8 mouse cellular contexts compared by ENCODE assay signal in the genomic region with DNA sequence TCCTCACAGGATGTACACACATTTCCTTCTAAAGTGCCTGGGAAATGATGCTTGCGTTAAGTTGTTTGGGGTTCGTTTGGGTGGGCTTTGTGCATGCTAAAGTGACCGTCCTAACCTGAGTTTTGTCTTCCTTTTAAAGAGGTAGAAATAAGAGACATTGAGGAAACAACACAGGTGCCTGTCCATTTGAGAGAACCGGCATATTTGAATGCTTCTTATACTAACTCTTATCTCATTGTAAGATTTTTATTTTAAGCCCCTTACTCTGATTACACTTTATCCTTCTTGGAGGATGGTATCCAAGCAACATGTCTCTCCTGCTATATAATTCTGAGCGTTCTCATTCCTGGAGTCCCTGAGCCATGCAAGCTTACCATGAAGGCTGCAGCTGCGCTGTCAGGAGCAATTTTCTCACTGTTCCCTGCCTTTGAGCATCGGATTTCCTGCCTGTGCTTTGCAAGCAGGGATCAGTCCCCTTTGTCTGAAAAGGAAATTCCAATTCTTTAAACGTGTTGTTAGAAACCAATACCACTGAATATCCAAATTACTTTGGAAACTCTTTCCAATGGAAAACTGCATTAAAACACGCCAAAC. TPM values are rescaled to one million over a fixed set of nuclear protein-coding genes. Genes with fewer than 3 reads are reported as not detected.
DNase-seq lines count a peak whose midpoint lies in the region; ATAC-seq and TF ChIP-seq lines count a peak whose summit lies in the region.

No protein-coding gene starts in this region.

- H3K27ac ChIP-seq in forebrain, postnatal 0 days (ENCODE audit: low read depth, low read length) = peak overlapping the region; percentile 74
- H3K27ac ChIP-seq in liver, postnatal 0 days (ENCODE audit: low read depth) = peak overlapping the region; percentile 83

- peaks cover 71% of the 10 kb centered on the region for H3K4me1 ChIP-seq in E14TG2a.4 (replicated peaks; ENCODE audit: low read depth, low read length)
- peaks cover 6% of the 10 kb centered on the region; the same call in 1 of the 2 replicates for H3K4me1 ChIP-seq in forebrain, postnatal 0 days (ENCODE audit: insufficient read depth)
- peaks cover 20% of the 10 kb centered on the region for H3K4me1 ChIP-seq in liver, postnatal 0 days (ENCODE audit: insufficient read depth)

- no peak for TF ChIP-seq CTCF in E14TG2a.4 (conservative IDR thresholded peaks at IDR 0.05; ENCODE audit: low read length)
- TF ChIP-seq CTCF in forebrain, postnatal 0 days (IDR thresholded peaks at IDR 0.05; ENCODE audit: low read depth) = no peak
- TF ChIP-seq CTCF in liver, postnatal 0 days (IDR thresholded peaks at IDR 0.05; ENCODE audit: low read depth) = no peak

- H3K27me3 ChIP-seq in E14TG2a.4 (ENCODE audit: insufficient read depth, low read length) = no peaks in the 10 kb centered on the region
- H3K27me3 ChIP-seq in forebrain, postnatal 0 days (ENCODE audit: insufficient read depth, low read length) = no peaks in the 10 kb centered on the region
- H3K27me3 ChIP-seq in liver, postnatal 0 days (ENCODE audit: insufficient read depth, low read length) = no peaks in the 10 kb centered on the region

- no peak for TF ChIP-seq EP300 in liver, postnatal 0 days (IDR thresholded peaks at IDR 0.05; ENCODE audit: low read depth)

- H3K9ac ChIP-seq in forebrain, postnatal 0 days = peak overlapping the region; percentile 7; the same call in 1 of the 2 replicates
- no peak overlapping the region for H3K9ac ChIP-seq in liver, postnatal 0 days (replicated peaks)

- H3K36me3 ChIP-seq in E14TG2a.4 (ENCODE audit: insufficient read depth, low read length) = no peaks in the 10 kb centered on the region
- peaks cover 6% of the 10 kb centered on the region; the same call in 1 of the 2 replicates for H3K36me3 ChIP-seq in forebrain, postnatal 0 days (ENCODE audit: insufficient read depth)
- H3K36me3 ChIP-seq in liver, postnatal 0 days (replicated peaks; ENCODE audit: insufficient read depth, low read length) = no peaks in the 10 kb centered on the region

- peak; percentile 88 for ATAC-seq in forebrain, postnatal 0 days
- no peak for ATAC-seq in liver, postnatal 0 days
- ATAC-seq in inflammation-experienced regulatory T-cells, adult 6 months = no peak
- ATAC-seq in megakaryocyte-erythroid progenitor cell, adult 5-6 weeks (replicated peaks; ENCODE audit: low FRiP score, low TSS enrichment, poor library complexity, severe bottlenecking) = no peak

- 0 out of 2 replicates have a peak overlapping the region, but pooled peaks have one; percentile 6 for H3K4me2 ChIP-seq in forebrain, postnatal 0 days (ENCODE audit: low read depth)
- H3K4me2 ChIP-seq in liver, postnatal 0 days (ENCODE audit: low read depth, low read length) = peak overlapping the region; percentile 50

- DNase-seq in heart, adult 11 months = peak; percentile 94
- no peak for DNase-seq in heart, adult 18-20 months
- DNase-seq in forebrain, postnatal 0 days = peak; percentile 77
- DNase-seq in liver, postnatal 0 days = no peak
- no peak for DNase-seq in spleen, adult 12 weeks (ENCODE audit: low spot score)

- WGBS in forebrain, postnatal 0 days = 8% methylated on average over 9 of the region's 9 CpGs
- 21% methylated on average over 9 of the region's 9 CpGs for WGBS in liver, postnatal 0 days (ENCODE audit: insufficient replicate concordance)

- H3K4me3 ChIP-seq in E14TG2a.4 (replicated peaks; ENCODE audit: low read length) = peak overlapping the region; percentile 74
- no peak overlapping the region for H3K4me3 ChIP-seq in forebrain, postnatal 0 days (ENCODE audit: low read depth, low read length)
- no peak overlapping the region for H3K4me3 ChIP-seq in liver, postnatal 0 days (ENCODE audit: low read depth, low read length)

- H3K9me3 ChIP-seq in E14TG2a.4 (ENCODE audit: low read length) = no peaks in the 10 kb centered on the region
- H3K9me3 ChIP-seq in forebrain, postnatal 0 days (ENCODE audit: low read length) = no peaks in the 10 kb centered on the region
- H3K9me3 ChIP-seq in liver, postnatal 0 days (ENCODE audit: low read length) = no peaks in the 10 kb centered on the region

RNA-seq across cellular contexts. Expression of a gene that starts 16.3 kb away (rescaled TPM):
- 1,000 to 10,000 TPM; 1,743 to 1,808 TPM for total RNA-seq in heart, adult 18-20 months (2021)
- total RNA-seq in forebrain, postnatal 0 days (2014; rRNA removed) = 3,364 and 4,241 TPM in 2 replicates
- polyA plus RNA-seq in forebrain, postnatal 0 days (2015; fragmentation: Nextera tagmentation; extraction: Ambion mirVana) = 2,287 and 2,372 TPM in 2 replicates
- polyA plus RNA-seq in liver, postnatal 0 days (2015; fragmentation: Nextera tagmentation; extraction: Ambion mirVana) = 750 and 793 TPM in 2 replicates
- polyA plus RNA-seq in inflammation-experienced regulatory T-cells, adult 6 months (2017; shearing (Covaris generic)) = 1,000 to 10,000 TPM; 2,551 to 3,273 (median 2,898) TPM
- 3,454 and 3,626 TPM in 2 replicates for total RNA-seq in megakaryocyte-erythroid progenitor cell, adult 5-6 weeks (2014; fragmentation: Nextera tagmentation)
- 5,878 and 7,940 TPM in 2 replicates for total RNA-seq in megakaryocyte-erythroid progenitor cell, adult 5-6 weeks (2017)

Comparison
In these comparisons a context has a peak if more than half of its experiments do, and no peak if none do; other contexts are left out.
1. DNase-seq: peak in heart, adult 11 months (single experiment) and forebrain, postnatal 0 days (single experiment); none in heart, adult 18-20 months (0 of 2), liver, postnatal 0 days (single experiment) and spleen, adult 12 weeks (single experiment).